Mouse (Mus musculus): Measurements from ENCODE around the gene Cela1. TPM values are rescaled to one million over a fixed set of nuclear protein-coding genes. Genes with fewer than 3 reads are reported as not detected.

The Cela1 gene
- polyA plus RNA-seq, 2 experiments: 2.6 to 2.8 TPM

DNA sequence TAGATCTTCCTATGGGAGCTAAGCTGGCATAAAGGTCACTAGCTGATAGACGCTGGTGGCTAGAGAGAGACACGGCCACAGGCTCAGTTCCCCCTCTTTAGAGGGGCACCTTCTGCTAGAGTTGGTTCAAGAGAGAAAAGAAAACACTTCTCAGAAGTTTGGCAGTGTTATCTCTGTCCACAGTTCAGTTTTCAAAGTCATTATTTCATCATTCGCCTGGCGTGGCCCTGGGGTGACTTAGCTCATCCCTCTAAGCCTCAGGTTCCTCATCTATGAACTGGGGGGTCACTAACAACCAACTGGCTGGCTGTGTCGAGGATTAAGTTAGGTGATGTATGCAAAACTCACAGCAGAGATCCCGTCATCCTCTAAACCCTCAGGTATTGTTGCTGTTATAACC lies 30.2 kb upstream of the Cela1 start:
- no peak for DNase-seq (ENCODE audit: low spot score)
- H3K36me3 ChIP-seq (ENCODE audit: control insufficient read depth, insufficient read depth, low read length): no peaks in the 10 kb centered on the region
- H3K27me3 ChIP-seq (ENCODE audit: control insufficient read depth, insufficient read depth, low read length): no peaks in the 10 kb centered on the region
- no peak for TF ChIP-seq POLR2A (IDR thresholded peaks at IDR 0.05; ENCODE audit: borderline replicate concordance, extremely low read depth, insufficient read depth, insufficient read length)
- no peak overlapping the region for H3K4me2 ChIP-seq (replicated peaks; ENCODE audit: low read depth, low read length, severe bottlenecking)
- no peak overlapping the region for H3K27ac ChIP-seq (replicated peaks; ENCODE audit: low read depth, low read length)
- 85% methylated on average over 6 of the region's 6 CpGs for WGBS
- H3K9ac ChIP-seq (ENCODE audit: low read depth, low read length, severe bottlenecking): no peak overlapping the region
- no peak overlapping the region for H3K4me3 ChIP-seq (replicated peaks; ENCODE audit: low read length)
- H3K9me3 ChIP-seq (ENCODE audit: control insufficient read depth, low read length): 0 out of 2 replicates have a peak, but pooled peaks cover 3% of the 10 kb centered on the region
- no peak for ATAC-seq (ENCODE audit: low FRiP score, low read depth)
- H3K4me1 ChIP-seq (ENCODE audit: control insufficient read depth, insufficient read depth, low read length): no peaks in the 10 kb centered on the region

DNA sequence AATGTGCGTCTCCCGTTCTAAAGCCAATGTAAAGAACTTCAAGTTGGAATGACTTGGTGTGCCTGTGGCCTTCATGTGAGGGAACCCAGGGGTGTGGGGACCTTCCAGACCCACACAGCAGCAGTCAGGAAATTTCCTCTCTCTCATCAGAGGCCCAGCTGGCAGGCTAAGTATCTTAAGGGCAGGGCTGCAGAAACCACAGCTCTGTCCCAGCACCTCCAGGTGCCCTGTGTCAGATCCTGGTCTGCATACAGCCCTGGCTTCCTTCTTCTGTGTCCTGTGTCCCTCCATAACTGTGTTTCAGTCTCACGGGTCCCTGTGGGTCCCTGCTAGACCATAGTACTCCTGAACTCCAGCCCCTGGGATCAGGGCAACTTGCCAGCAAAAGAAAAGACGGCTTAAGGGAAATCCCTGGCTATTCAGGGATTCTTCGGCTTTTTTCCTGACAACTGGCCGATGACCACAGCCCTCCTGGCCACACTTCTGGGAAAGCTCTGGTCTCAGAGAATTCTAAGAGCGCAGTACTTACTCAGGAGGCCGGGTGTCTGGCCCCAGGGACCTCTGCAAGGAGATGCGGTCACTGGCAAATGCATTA lies 27.8 kb upstream of the Cela1 start:
- Histone ChIP-seq H3K27me3 (ENCODE audit: control insufficient read depth, insufficient read depth, low read length) (no peaks in the 10 kb centered on the region), H3K4me1 (ENCODE audit: control insufficient read depth, insufficient read depth, low read length) (no peaks in the 10 kb centered on the region), H3K36me3 (ENCODE audit: control insufficient read depth, insufficient read depth, low read length) (no peaks in the 10 kb centered on the region), H3K9me3 (ENCODE audit: control insufficient read depth, low read length) (0 out of 2 replicates have a peak, but pooled peaks cover 3% of the 10 kb centered on the region), H3K4me2 (replicated peaks; ENCODE audit: low read depth, low read length, severe bottlenecking) (no peak overlapping the region), H3K9ac (ENCODE audit: low read depth, low read length, severe bottlenecking) (no peak overlapping the region), H3K4me3 (replicated peaks; ENCODE audit: low read length) (no peak overlapping the region), H3K27ac (replicated peaks; ENCODE audit: low read depth, low read length) (no peak overlapping the region)
- DNase-seq (ENCODE audit: low spot score): no peak
- 79% methylated on average over 9 of the region's 9 CpGs for WGBS
- ATAC-seq (ENCODE audit: low FRiP score, low read depth): no peak
- TF ChIP-seq POLR2A (IDR thresholded peaks at IDR 0.05; ENCODE audit: borderline replicate concordance, extremely low read depth, insufficient read depth, insufficient read length): no peak

DNA sequence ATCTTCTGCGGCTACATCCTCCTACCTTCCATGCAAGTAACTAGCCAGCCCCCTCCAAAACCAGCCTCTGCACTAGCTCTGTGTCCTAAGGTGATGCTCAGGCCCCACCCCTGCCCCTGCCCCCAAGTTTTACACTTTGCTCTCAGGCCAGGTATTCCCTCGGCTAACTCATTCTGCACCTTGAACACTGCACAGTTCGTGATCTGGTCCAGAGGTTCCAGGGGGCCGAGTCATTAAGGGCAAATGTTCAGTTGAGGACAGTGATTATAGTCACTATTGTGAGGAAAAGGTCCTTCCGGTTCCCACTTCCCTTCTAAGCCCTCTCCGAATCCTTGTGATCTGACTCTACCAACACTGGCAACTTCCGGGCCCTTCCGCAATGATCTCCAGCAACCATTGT lies 26.7 kb upstream of the Cela1 start:
- no peak for ATAC-seq (ENCODE audit: low FRiP score, low read depth)
- Histone ChIP-seq H3K4me3 (replicated peaks; ENCODE audit: low read length) (no peak overlapping the region), H3K4me1 (ENCODE audit: control insufficient read depth, insufficient read depth, low read length) (no peaks in the 10 kb centered on the region), H3K4me2 (replicated peaks; ENCODE audit: low read depth, low read length, severe bottlenecking) (no peak overlapping the region), H3K27ac (replicated peaks; ENCODE audit: low read depth, low read length) (no peak overlapping the region), H3K9ac (ENCODE audit: low read depth, low read length, severe bottlenecking) (no peak overlapping the region), H3K27me3 (ENCODE audit: control insufficient read depth, insufficient read depth, low read length) (no peaks in the 10 kb centered on the region), H3K9me3 (ENCODE audit: control insufficient read depth, low read length) (0 out of 2 replicates have a peak, but pooled peaks cover 3% of the 10 kb centered on the region), H3K36me3 (ENCODE audit: control insufficient read depth, insufficient read depth, low read length) (no peaks in the 10 kb centered on the region)
- DNase-seq (ENCODE audit: low spot score): no peak
- 94% methylated on average over 8 of the region's 8 CpGs for WGBS
- no peak for TF ChIP-seq POLR2A (IDR thresholded peaks at IDR 0.05; ENCODE audit: borderline replicate concordance, extremely low read depth, insufficient read depth, insufficient read length)

- no peaks in the 10 kb centered on the region for H3K36me3 ChIP-seq (ENCODE audit: control insufficient read depth, insufficient read depth, low read length)
- H3K4me1 ChIP-seq (ENCODE audit: control insufficient read depth, insufficient read depth, low read length): no peaks in the 10 kb centered on the region
- H3K9ac ChIP-seq (ENCODE audit: low read depth, low read length, severe bottlenecking): no peak overlapping the region
- DNase-seq (ENCODE audit: low spot score): no peak
- 56% methylated on average over 6 of the region's 6 CpGs for WGBS
- H3K27ac ChIP-seq (replicated peaks; ENCODE audit: low read depth, low read length): no peak overlapping the region
- H3K4me3 ChIP-seq (replicated peaks; ENCODE audit: low read length): no peak overlapping the region
- ATAC-seq (ENCODE audit: low FRiP score, low read depth): no peak
- no peak overlapping the region for H3K4me2 ChIP-seq (replicated peaks; ENCODE audit: low read depth, low read length, severe bottlenecking)
- H3K9me3 ChIP-seq (ENCODE audit: control insufficient read depth, low read length): no peaks in the 10 kb centered on the region
- no peak for TF ChIP-seq POLR2A (IDR thresholded peaks at IDR 0.05; ENCODE audit: borderline replicate concordance, extremely low read depth, insufficient read depth, insufficient read length)
- H3K27me3 ChIP-seq (ENCODE audit: control insufficient read depth, insufficient read depth, low read length): no peaks in the 10 kb centered on the region
Observed at GRCm38 (mm10) chr15:100710838-100711237, 23.1 kb upstream of the Cela1 start.

- Histone ChIP-seq H3K4me1 (ENCODE audit: control insufficient read depth, insufficient read depth, low read length) (0 out of 2 replicates have a peak, but pooled peaks cover 3% of the 10 kb centered on the region), H3K9ac (ENCODE audit: low read depth, low read length, severe bottlenecking) (no peak overlapping the region), H3K9me3 (ENCODE audit: control insufficient read depth, low read length) (no peaks in the 10 kb centered on the region), H3K36me3 (ENCODE audit: control insufficient read depth, insufficient read depth, low read length) (no peaks in the 10 kb centered on the region), H3K27me3 (ENCODE audit: control insufficient read depth, insufficient read depth, low read length) (no peaks in the 10 kb centered on the region; the same call in 1 of the 2 replicates), H3K27ac (replicated peaks; ENCODE audit: low read depth, low read length) (no peak overlapping the region), H3K4me3 (replicated peaks; ENCODE audit: low read length) (no peak overlapping the region), H3K4me2 (replicated peaks; ENCODE audit: low read depth, low read length, severe bottlenecking) (no peak overlapping the region)
- DNase-seq (ENCODE audit: low spot score) (no peak), ATAC-seq (ENCODE audit: low FRiP score, low read depth) (no peak)
- TF ChIP-seq POLR2A (IDR thresholded peaks at IDR 0.05; ENCODE audit: borderline replicate concordance, extremely low read depth, insufficient read depth, insufficient read length): no peak
- WGBS: 76% methylated on average over 8 of the region's 8 CpGs
Observed at GRCm38 (mm10) chr15:100708433-100709078, 20.8 kb upstream of the Cela1 start.

Data from limb, embryonic 14.5 days (tissue).